Mouse (Mus musculus) ES-E14 (cell line): Measurements from ENCODE around the gene Rtn4ip1. TPM values are rescaled to one million over a fixed set of nuclear protein-coding genes. Genes with fewer than 3 reads are reported as not detected.
"Not testable (repeated sequence)": the region's sequence is repeated elsewhere in the genome, so short reads cannot be mapped to it uniquely, and the experiment has no call there.

Source experiments
- DNase-seq: peaks from one replicate; pipeline ENCODE4 v3.0.0-alpha.2; 2013; ENCODE audit warnings: low read depth, low spot score
- H3K27ac ChIP-seq: 2 replicates; pipeline ENCODE4 v1.5.1; 2012; ENCODE audit warnings: low read depth, mild to moderate bottlenecking, low read length, moderate library complexity, mixed read lengths; ENCODE audit not compliant: poor library complexity, insufficient read depth, severe bottlenecking
- H3K36me3 ChIP-seq: 2 replicates; pipeline ENCODE4 v1.6.1; 2012; ENCODE audit warnings: mild to moderate bottlenecking, low read length, moderate library complexity, mixed read lengths; ENCODE audit not compliant: control insufficient read depth, poor library complexity, insufficient read depth, severe bottlenecking
- H3K4me1 ChIP-seq, 2 experiments: fragments of 150-350 bp in 1 of 2; sonication (generic) in 1 of 2; 2 replicates each; pipeline ENCODE4 v1.6.1; 2012; ENCODE audit warnings: low read length in 2 of 2, mild to moderate bottlenecking in 1 of 2, mixed read lengths in 1 of 2; ENCODE audit not compliant: control insufficient read depth in 2 of 2, insufficient read depth in 2 of 2, poor library complexity in 1 of 2
- H3K4me3 ChIP-seq, 2 experiments: fragments of 150-350 bp in 1 of 2; sonication (generic) in 1 of 2; 2 replicates each; pipeline ENCODE4 v1.5.1; 2012; ENCODE audit warnings: low read length in 2 of 2, low read depth in 1 of 2, mild to moderate bottlenecking in 1 of 2, mixed read lengths in 1 of 2; ENCODE audit not compliant: insufficient read depth in 1 of 2, poor library complexity in 1 of 2, severe bottlenecking in 1 of 2
- H3K9ac ChIP-seq: 2 replicates; pipeline ENCODE4 v1.6.1; 2012; ENCODE audit warnings: low read depth, mild to moderate bottlenecking, low read length, mixed read lengths; ENCODE audit not compliant: poor library complexity, insufficient read depth, severe bottlenecking
- H3K9me3 ChIP-seq: fragments of 150-350 bp; sonication (generic); 2 replicates; pipeline ENCODE4 v1.6.1; 2012; ENCODE audit warnings: low read depth, mild to moderate bottlenecking, low read length; ENCODE audit not compliant: control insufficient read depth, insufficient read depth
- CHD2 ChIP-seq: IDR thresholded peaks from 2 replicates; pipeline ENCODE4 v1.6.1; 2014; ENCODE audit warnings: mild to moderate bottlenecking, low read depth, low read length, inconsistent platforms
- HCFC1 ChIP-seq: IDR thresholded peaks from 2 replicates; pipeline ENCODE4 v1.6.1; 2012; ENCODE audit warnings: low read length, inconsistent platforms, borderline replicate concordance; ENCODE audit not compliant: insufficient read depth
- MAFK ChIP-seq: IDR thresholded peaks from 2 replicates; pipeline ENCODE4 v1.6.1; 2014; ENCODE audit warnings: mild to moderate bottlenecking, low read depth, low read length, inconsistent platforms; ENCODE audit not compliant: insufficient read depth
- ZC3H11A ChIP-seq: IDR thresholded peaks from 2 replicates; pipeline ENCODE4 v1.6.1; 2012; ENCODE audit warnings: low read depth, mild to moderate bottlenecking, inconsistent platforms, low read length, borderline replicate concordance
- ZNF384 ChIP-seq: IDR thresholded peaks from 2 replicates; pipeline ENCODE4 v1.6.1; 2012; ENCODE audit warnings: low read depth, low read length, inconsistent platforms
- in situ Hi-C, 2 experiments: fragments of 600-800 bp; cut with MboI; formaldehyde crosslinking; loops; one replicate each; pipeline ENCODE4 v1.15.1; 2025; ENCODE audit warnings: low sequenced_read_pairs in 2 of 2, inconsistent platforms in 1 of 2; ENCODE audit not compliant: unreplicated experiment in 2 of 2
- total RNA-seq: library from RNA; depleted of rRNA; stranded (reverse); fragments of 300-350 nt; gene quantifications from 2 replicates; pipeline ENCODE4 v1.2.3, GENCODE M21; 2012

Gene Rtn4ip1
- total RNA-seq, 1 experiment, result 8.5 TPM

DNA sequence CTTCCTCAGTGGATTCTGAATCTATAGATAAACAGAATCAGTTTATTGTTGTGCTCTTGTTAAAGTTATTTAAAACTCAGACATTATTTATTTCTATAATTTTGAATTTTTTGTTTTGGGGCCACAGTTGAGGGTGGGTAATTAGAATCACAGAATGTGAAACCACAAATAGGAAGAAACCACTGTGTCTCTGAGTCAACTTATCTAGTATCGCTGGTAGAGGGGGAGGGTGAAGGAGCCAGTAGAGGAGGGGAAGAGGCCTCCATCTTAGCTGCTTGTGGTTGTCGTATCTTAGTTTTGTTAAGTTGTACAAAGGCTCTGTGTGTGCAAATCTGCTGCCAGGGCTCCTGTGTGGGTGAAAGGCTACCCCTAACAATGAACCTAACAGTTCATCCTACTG, 15.1 kb downstream of the Rtn4ip1 start:
- H3K4me1 ChIP-seq, result peaks cover 0 to 6% of the 10 kb centered on the region in 2 experiments; a peak in 1 of 4 replicates
- no peaks in the 10 kb centered on the region for H3K9me3 ChIP-seq
- TF ChIP-seq CHD2, result no peak
- TF ChIP-seq ZC3H11A, result no peak
- no peak for TF ChIP-seq MAFK
- TF ChIP-seq ZNF384, result no peak
- no peak for TF ChIP-seq HCFC1
- H3K36me3 ChIP-seq, result peaks cover 6% of the 10 kb centered on the region; the same call in 1 of the 2 replicates
- H3K27ac ChIP-seq, result no peak overlapping the region
- in situ Hi-C loops, result loop anchor here in 1 of 2 experiments (25.0 kb wide), 1 partner anchor 329 kb away; the partner anchor contains the start of gene Cd24a
- H3K4me3 ChIP-seq, result no peak overlapping the region
- no peak for DNase-seq
- no peak overlapping the region for H3K9ac ChIP-seq

DNA sequence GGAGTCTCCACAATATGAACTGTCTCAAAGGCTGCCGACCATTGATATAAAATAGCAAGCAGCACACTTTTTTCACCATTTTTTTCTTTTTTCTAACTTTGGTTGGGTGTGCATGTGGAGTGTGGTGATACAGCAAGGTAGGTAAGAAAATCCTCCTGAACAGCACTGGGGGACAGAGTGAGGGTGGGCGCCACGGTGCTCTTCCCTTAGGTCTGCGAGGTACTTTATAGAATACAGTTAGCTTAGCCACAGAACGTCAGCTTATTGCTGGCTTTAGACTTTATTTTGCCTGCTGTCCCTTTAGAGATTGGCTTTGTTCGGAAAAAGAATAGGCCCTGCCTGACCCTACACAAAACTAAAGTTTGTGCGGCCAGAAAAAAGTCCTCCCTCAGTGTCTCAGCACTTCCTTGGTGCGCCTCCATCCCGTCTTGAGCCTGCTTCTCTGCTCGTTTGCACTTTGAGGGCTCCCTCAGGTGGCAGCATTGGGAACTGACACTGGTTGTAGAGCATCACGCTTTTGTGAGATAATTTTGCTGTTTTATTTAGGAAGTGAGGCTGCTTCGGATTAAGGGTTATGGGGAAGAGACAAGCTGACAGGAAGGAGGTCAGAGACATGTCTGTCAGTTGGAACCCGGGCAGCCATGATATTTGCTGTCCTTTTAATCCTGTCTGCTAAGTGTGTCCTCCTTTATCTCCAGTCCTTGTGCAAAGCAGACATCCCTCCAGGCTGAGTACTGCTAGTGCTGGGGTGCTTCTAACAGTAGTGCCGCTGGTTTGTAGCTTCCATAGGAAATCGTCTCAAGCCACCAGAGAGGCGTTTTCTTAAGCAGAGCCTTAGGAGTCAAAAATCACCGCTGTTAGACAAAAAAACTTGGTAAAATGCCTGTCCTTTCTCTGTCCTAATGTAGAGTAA, 17.3 kb downstream of the Rtn4ip1 start:
- DNase-seq, result peak; percentile 63
- H3K9me3 ChIP-seq, result no peaks in the 10 kb centered on the region
- H3K27ac ChIP-seq, result no peak overlapping the region
- no peak overlapping the region for H3K9ac ChIP-seq
- in situ Hi-C loops, result loop anchor here in 1 of 2 experiments (25.0 kb wide), 1 partner anchor 332 kb away; the partner anchor contains the start of gene Cd24a
- H3K4me1 ChIP-seq, result peaks cover 0 to 4% of the 10 kb centered on the region in 2 experiments; a peak in 1 of 4 replicates
- peaks cover under 1% of the 10 kb centered on the region; the same call in 1 of the 2 replicates for H3K36me3 ChIP-seq
- TF ChIP-seq HCFC1 (no peak), ZC3H11A (peak; percentile 67)
- H3K4me3 ChIP-seq, result no peak overlapping the region

DNA sequence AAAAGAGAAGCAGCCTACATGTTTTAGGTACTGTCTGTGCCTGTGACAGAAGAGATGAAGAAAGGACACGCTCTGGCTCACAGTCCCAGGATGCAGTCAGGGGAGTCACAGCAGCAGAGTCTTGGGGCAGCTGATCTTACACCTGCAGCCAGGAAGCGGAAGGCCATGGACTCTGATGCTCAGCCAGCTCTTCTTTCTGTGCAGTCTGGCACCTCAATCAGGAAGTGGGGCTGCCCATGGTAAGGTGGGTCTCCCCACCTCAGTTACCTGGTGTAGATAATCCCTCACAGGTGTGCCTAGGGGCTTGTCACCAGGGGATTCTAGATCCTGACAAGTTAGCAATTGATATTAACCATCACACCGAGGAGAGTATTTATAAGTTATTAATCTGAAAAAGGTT, 21.5 kb downstream of the Rtn4ip1 start:
- TF ChIP-seq MAFK, result no peak
- TF ChIP-seq CHD2, result no peak
- Histone ChIP-seq H3K9me3 (no peaks in the 10 kb centered on the region), H3K9ac (no peak overlapping the region), H3K4me3 (no peak overlapping the region), H3K27ac (no peak overlapping the region), H3K36me3 (no peaks in the 10 kb centered on the region; the same call in 1 of the 2 replicates), H3K4me1 (0 out of 4 replicates have a peak, but pooled peaks cover 0 to 4% of the 10 kb centered on the region in 2 experiments)
- in situ Hi-C loops, result loop anchor here (10.0 to 25.0 kb wide), 2 partner anchors 336 to 348 kb away; partner anchors contain the start of gene Cd24a (in 2 of the 2)
- DNase-seq, result no peak

DNA sequence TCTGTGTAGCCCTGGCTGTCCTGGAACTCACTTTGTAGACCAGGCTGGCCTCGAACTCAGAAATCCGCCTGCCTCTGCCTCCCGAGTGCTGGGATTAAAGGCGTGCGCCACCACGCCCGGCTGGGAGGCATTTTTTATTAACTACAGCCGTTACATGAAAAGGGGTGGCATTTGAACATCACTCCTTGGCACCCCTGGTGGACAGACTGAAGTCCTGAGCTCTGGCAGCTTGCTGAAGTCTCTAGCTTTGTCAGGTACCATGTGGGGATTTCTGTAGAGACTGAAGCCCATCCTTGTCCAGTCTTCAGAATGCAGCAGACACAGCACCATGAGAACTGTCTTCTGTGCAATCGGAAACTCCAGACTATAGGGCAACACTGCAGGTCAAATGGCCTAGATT, 24.2 kb downstream of the Rtn4ip1 start:
- H3K27ac ChIP-seq, DNase-seq, H3K9ac ChIP-seq, H3K4me1 ChIP-seq, H3K4me3 ChIP-seq, H3K9me3 ChIP-seq, H3K36me3 ChIP-seq: not testable (repeated sequence)
- in situ Hi-C loops, result loop anchor here in 1 of 2 experiments (10.0 kb wide), 1 partner anchor 351 kb away; the partner anchor contains the start of gene Cd24a
